ENCODE assay signal across 10 mouse cellular contexts in the genomic region with DNA sequence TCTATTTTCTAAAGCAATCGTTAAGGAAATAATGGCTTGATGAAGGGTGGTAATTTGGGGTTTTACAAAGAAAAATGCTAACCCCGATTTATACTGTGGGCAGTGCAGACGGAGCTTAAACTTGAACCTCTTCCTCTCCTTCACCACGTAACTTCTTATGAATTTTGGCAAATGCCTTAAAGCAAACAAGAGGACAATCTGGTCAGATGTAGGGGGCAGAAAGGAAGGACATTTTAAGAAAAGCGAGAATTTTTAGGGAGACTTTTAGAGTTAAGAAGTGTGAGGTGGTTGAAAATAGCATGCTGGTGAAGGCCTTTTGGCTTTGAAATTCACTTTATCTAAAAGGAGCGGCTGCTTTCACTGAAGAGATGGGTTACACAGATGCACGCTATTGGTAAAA. TPM values are rescaled to one million over a fixed set of nuclear protein-coding genes. Genes with fewer than 3 reads are reported as not detected.
DNase-seq lines count a peak whose midpoint lies in the region; ATAC-seq lines count a peak whose summit lies in the region.
"Had no signal": no experiment of that assay in that cellular context is flagged by ENCODE, and none has a peak within 500 bp of the region (broad histone marks: within the 10 kb centered on the region; RNA-seq: fewer than 3 reads in every experiment).

No protein-coding gene starts in this region.

- peak overlapping the region; percentile 68 for H3K4me3 ChIP-seq in heart, embryonic 12.5 days
- H3K4me3 ChIP-seq in embryonic facial prominence, embryonic 11.5 days (ENCODE audit: low read depth, low read length), result peak overlapping the region; percentile 76
- peak overlapping the region; percentile 69 for H3K4me3 ChIP-seq in hindbrain, embryonic 12.5 days
- H3K4me3 ChIP-seq in midbrain, embryonic 12.5 days, result peak overlapping the region; percentile 63

- H3K4me2 ChIP-seq in heart, embryonic 12.5 days, result peak overlapping the region; percentile 99
- peak overlapping the region; percentile 38 for H3K4me2 ChIP-seq in embryonic facial prominence, embryonic 11.5 days (ENCODE audit: low read depth, low read length)
- H3K4me2 ChIP-seq in hindbrain, embryonic 12.5 days (replicated peaks), result peak overlapping the region; percentile 69
- peak overlapping the region; percentile 81 for H3K4me2 ChIP-seq in midbrain, embryonic 12.5 days (replicated peaks)

- 24% methylated on average over 7 of the region's 7 CpGs for WGBS in heart, embryonic 12.5 days
- 8% methylated on average over 7 of the region's 7 CpGs for WGBS in embryonic facial prominence, embryonic 11.5 days
- 6% methylated on average over 7 of the region's 7 CpGs for WGBS in hindbrain, embryonic 12.5 days
- WGBS in midbrain, embryonic 12.5 days, result 10% methylated on average over 7 of the region's 7 CpGs

- H3K9me3 ChIP-seq in heart, embryonic 12.5 days (replicated peaks), result no peaks in the 10 kb centered on the region
- H3K9me3 ChIP-seq in embryonic facial prominence, embryonic 11.5 days (replicated peaks; ENCODE audit: control insufficient read depth, low read length), result no peaks in the 10 kb centered on the region
- H3K9me3 ChIP-seq in hindbrain, embryonic 12.5 days (replicated peaks), result no peaks in the 10 kb centered on the region
- H3K9me3 ChIP-seq in midbrain, embryonic 12.5 days, result no peaks in the 10 kb centered on the region

- H3K4me1 ChIP-seq in heart, embryonic 12.5 days (replicated peaks), result peaks cover 21% of the 10 kb centered on the region
- no peaks in the 10 kb centered on the region for H3K4me1 ChIP-seq in embryonic facial prominence, embryonic 11.5 days (ENCODE audit: control insufficient read depth, insufficient read depth, low read length)
- peaks cover 15% of the 10 kb centered on the region for H3K4me1 ChIP-seq in hindbrain, embryonic 12.5 days
- H3K4me1 ChIP-seq in midbrain, embryonic 12.5 days, result peaks cover 20% of the 10 kb centered on the region

- intact Hi-C loops in heart, postnatal 36 days (cut with DNase I), result no loop called here

- DNase-seq in heart, postnatal 36 days, result no peak
- DNase-seq in embryonic facial prominence, embryonic 11.5 days (ENCODE audit: low spot score), result peak; percentile 29
- DNase-seq in gastrocnemius, postnatal 10 days, result no peak
- DNase-seq in gastrocnemius, adult 8-10 months (ENCODE audit: low spot score in 2 of 2), result no peak
- DNase-seq in left cerebral cortex, adult 9 months (ENCODE audit: low spot score in 2 of 2), result no peak
- DNase-seq: cerebellum, postnatal 36 days had no signal

- no peaks in the 10 kb centered on the region for H3K27me3 ChIP-seq in heart, embryonic 12.5 days (replicated peaks)
- no peaks in the 10 kb centered on the region for H3K27me3 ChIP-seq in embryonic facial prominence, embryonic 11.5 days (ENCODE audit: control insufficient read depth, insufficient read depth, low read length)
- H3K27me3 ChIP-seq in hindbrain, embryonic 12.5 days, result peaks cover 10% of the 10 kb centered on the region
- peaks cover 32% of the 10 kb centered on the region for H3K27me3 ChIP-seq in midbrain, embryonic 12.5 days

- H3K27ac ChIP-seq in heart, embryonic 12.5 days (ENCODE audit: poor library complexity, severe bottlenecking), result peak overlapping the region; percentile 98
- H3K27ac ChIP-seq in embryonic facial prominence, embryonic 11.5 days (replicated peaks; ENCODE audit: low read depth, low read length), result peak overlapping the region; percentile 97; the same call in 1 of the 2 replicates
- peak overlapping the region; percentile 98 for H3K27ac ChIP-seq in hindbrain, embryonic 12.5 days
- peak overlapping the region; percentile 93 for H3K27ac ChIP-seq in midbrain, embryonic 12.5 days (replicated peaks)
- H3K27ac ChIP-seq: macrophage had no signal

- no peaks in the 10 kb centered on the region for H3K36me3 ChIP-seq in heart, embryonic 12.5 days
- no peaks in the 10 kb centered on the region for H3K36me3 ChIP-seq in embryonic facial prominence, embryonic 11.5 days (replicated peaks; ENCODE audit: control insufficient read depth, insufficient read depth, low read depth, low read length)
- H3K36me3 ChIP-seq in hindbrain, embryonic 12.5 days, result no peaks in the 10 kb centered on the region
- H3K36me3 ChIP-seq in midbrain, embryonic 12.5 days, result no peaks in the 10 kb centered on the region

- peak overlapping the region; percentile 95 for H3K9ac ChIP-seq in heart, embryonic 12.5 days
- H3K9ac ChIP-seq in embryonic facial prominence, embryonic 11.5 days (replicated peaks; ENCODE audit: low read length), result peak overlapping the region; percentile 74
- H3K9ac ChIP-seq in hindbrain, embryonic 12.5 days, result peak overlapping the region; percentile 97
- H3K9ac ChIP-seq in midbrain, embryonic 12.5 days (replicated peaks), result peak overlapping the region; percentile 95

- no peak for ATAC-seq in heart, embryonic 12.5 days (ENCODE audit: insufficient number of reproducible peaks, low FRiP score)
- ATAC-seq in embryonic facial prominence, embryonic 11.5 days (replicated peaks; ENCODE audit: insufficient number of reproducible peaks, low FRiP score, low TSS enrichment, low read depth), result no peak
- ATAC-seq in hindbrain, embryonic 12.5 days (ENCODE audit: low FRiP score), result no peak
- no peak for ATAC-seq in midbrain, embryonic 12.5 days (ENCODE audit: low FRiP score, low read depth)

RNA-seq across cellular contexts. Expression of a gene that starts 3.3 kb away (rescaled TPM):
- polyA plus RNA-seq in heart, embryonic 12.5 days (2016; fragmentation: Nextera tagmentation; extraction: Ambion mirVana), result 49.9 and 52.9 TPM in 2 replicates
- total RNA-seq in heart, postnatal 36 days (2021), result 10 to 100 TPM; 20.8 to 27.4 TPM
- 58.8 and 65.3 TPM in 2 replicates for polyA plus RNA-seq in embryonic facial prominence, embryonic 11.5 days (2014; fragmentation: Nextera tagmentation; extraction: Ambion mirVana)
- 130 and 155 TPM in 2 replicates for polyA plus RNA-seq in hindbrain, embryonic 12.5 days (2016; fragmentation: Nextera tagmentation; extraction: Ambion mirVana)
- polyA plus RNA-seq in midbrain, embryonic 12.5 days (2016; fragmentation: Nextera tagmentation; extraction: Ambion mirVana), result 76.1 and 92.1 TPM in 2 replicates
- total RNA-seq in gastrocnemius, postnatal 10 days (2021), result 1 to 10 TPM; 4.0 to 5.2 TPM
- 1 to 10 TPM in 2 of 4 experiments, under 1 TPM in 2; 0.56 to 1.9 (median 1.00) TPM for total RNA-seq in gastrocnemius, adult 8-10 months (2022)
- polyA plus RNA-seq: macrophage had no signal

Comparison
In these comparisons a context has a peak if more than half of its experiments do, and no peak if none do; other contexts are left out.
1. H3K4me2 ChIP-seq: peak in every context shown above with its lines; median percentile 99 in heart, embryonic 12.5 days; 81 in midbrain, embryonic 12.5 days; 69 in hindbrain, embryonic 12.5 days; 38 in embryonic facial prominence, embryonic 11.5 days.